Mouse (Mus musculus): Measurements from ENCODE around the gene Nodal. TPM values are rescaled to one million over a fixed set of nuclear protein-coding genes. Genes with fewer than 3 reads are reported as not detected.

Gene Nodal
- polyA plus RNA-seq, 1 experiment = 0.97 TPM

GRCm38 (mm10) chr10:61443456-61443855 is 25.7 kb downstream of the Nodal start:
- TF ChIP-seq CTCF (IDR thresholded peaks at IDR 0.05; ENCODE audit: borderline replicate concordance, insufficient read depth, low read depth, low read length) (no peak), POLR2A (IDR thresholded peaks at IDR 0.05; ENCODE audit: borderline replicate concordance, insufficient read depth, low read length) (no peak)
- Histone ChIP-seq H3K4me3 (replicated peaks; ENCODE audit: insufficient read depth, low read depth, low read length) (no peak overlapping the region), H3K4me1 (ENCODE audit: control insufficient read depth, insufficient read depth, low read length) (peaks cover 28% of the 10 kb centered on the region), H3K27ac (ENCODE audit: insufficient read depth, low read length) (no peak overlapping the region), H3K27me3 (ENCODE audit: control insufficient read depth, insufficient read depth, low read length) (no peaks in the 10 kb centered on the region)
- WGBS = 52% methylated on average over 6 of the region's 6 CpGs
- no peak for DNase-seq

- H3K4me3 ChIP-seq (replicated peaks; ENCODE audit: insufficient read depth, low read depth, low read length) = no peak overlapping the region
- WGBS = 94% methylated on average over 1 of the region's 1 CpGs
- peaks cover 28% of the 10 kb centered on the region for H3K4me1 ChIP-seq (ENCODE audit: control insufficient read depth, insufficient read depth, low read length)
- DNase-seq = no peak
- no peaks in the 10 kb centered on the region for H3K27me3 ChIP-seq (ENCODE audit: control insufficient read depth, insufficient read depth, low read length)
- no peak for TF ChIP-seq POLR2A (IDR thresholded peaks at IDR 0.05; ENCODE audit: borderline replicate concordance, insufficient read depth, low read length)
- no peak for TF ChIP-seq CTCF (IDR thresholded peaks at IDR 0.05; ENCODE audit: borderline replicate concordance, insufficient read depth, low read depth, low read length)
- H3K27ac ChIP-seq (ENCODE audit: insufficient read depth, low read length) = no peak overlapping the region
These were observed 26.1 kb downstream of the Nodal start for GRCm38 (mm10) chr10:61443876-61444275.

GRCm38 (mm10) chr10:61445016-61445415 is 27.2 kb downstream of the Nodal start:
- WGBS = 31% methylated on average over 3 of the region's 3 CpGs
- TF ChIP-seq POLR2A (IDR thresholded peaks at IDR 0.05; ENCODE audit: borderline replicate concordance, insufficient read depth, low read length) = no peak
- Histone ChIP-seq H3K4me1 (ENCODE audit: control insufficient read depth, insufficient read depth, low read length) (peaks cover 28% of the 10 kb centered on the region), H3K27me3 (ENCODE audit: control insufficient read depth, insufficient read depth, low read length) (no peaks in the 10 kb centered on the region), H3K27ac (ENCODE audit: insufficient read depth, low read length) (no peak overlapping the region), H3K4me3 (replicated peaks; ENCODE audit: insufficient read depth, low read depth, low read length) (no peak overlapping the region)
- DNase-seq = peak in 1 of 2 experiments; percentile 57

DNA sequence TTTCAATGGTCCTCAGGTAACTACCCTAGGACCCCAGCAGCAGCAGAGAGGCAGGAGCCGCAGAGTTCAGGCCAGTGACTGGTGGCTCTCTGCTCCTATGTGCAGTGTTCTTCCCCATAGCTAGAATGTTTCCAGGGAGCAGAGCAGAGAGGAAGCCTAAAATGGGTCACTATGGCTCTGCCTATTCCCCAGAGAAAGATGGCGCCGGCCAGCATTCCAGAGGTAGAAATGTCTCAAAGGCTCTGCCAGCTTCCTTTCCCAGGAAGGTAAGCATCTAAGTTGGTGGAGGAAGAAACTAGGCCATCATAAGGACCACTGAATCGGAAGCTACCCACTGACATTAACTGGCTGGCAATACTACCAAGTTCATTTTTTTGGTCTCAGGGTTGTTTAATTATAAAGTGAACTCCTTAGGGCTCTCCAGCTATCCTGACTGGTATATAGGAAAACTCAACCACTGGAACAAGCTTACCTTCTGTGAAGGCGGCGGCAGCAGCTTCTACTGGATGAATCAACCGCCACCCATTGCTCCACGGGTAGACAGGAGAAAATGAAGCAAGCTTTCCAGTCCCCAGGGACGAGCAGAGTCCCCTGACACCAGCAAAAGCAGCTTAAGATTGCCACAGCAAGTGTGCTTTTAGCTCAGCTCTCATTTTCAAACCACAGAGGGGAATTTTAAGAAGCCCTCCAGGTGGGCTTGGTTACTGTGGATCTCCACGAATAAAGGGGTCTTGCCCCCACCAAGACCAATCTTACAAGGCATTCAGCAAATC is 30.0 kb downstream of the Nodal start:
- peaks cover 31% of the 10 kb centered on the region for H3K4me1 ChIP-seq (ENCODE audit: control insufficient read depth, insufficient read depth, low read length)
- WGBS = 56% methylated on average over 10 of the region's 10 CpGs
- no peak overlapping the region; the same call in 1 of the 2 replicates for H3K27ac ChIP-seq (ENCODE audit: insufficient read depth, low read length)

GRCm38 (mm10) chr10:61448834-61449233 is 31.1 kb downstream of the Nodal start:
- TF ChIP-seq POLR2A (IDR thresholded peaks at IDR 0.05; ENCODE audit: borderline replicate concordance, insufficient read depth, low read length) (no peak), CTCF (IDR thresholded peaks at IDR 0.05; ENCODE audit: borderline replicate concordance, insufficient read depth, low read depth, low read length) (no peak)
- no peaks in the 10 kb centered on the region for H3K27me3 ChIP-seq (ENCODE audit: control insufficient read depth, insufficient read depth, low read length)
- H3K4me1 ChIP-seq (ENCODE audit: control insufficient read depth, insufficient read depth, low read length) = peaks cover 23% of the 10 kb centered on the region; the same call in 1 of the 2 replicates
- no peak for DNase-seq
- H3K27ac ChIP-seq (ENCODE audit: insufficient read depth, low read length) = no peak overlapping the region
- 75% methylated on average over 3 of the region's 3 CpGs for WGBS
- H3K4me3 ChIP-seq (replicated peaks; ENCODE audit: insufficient read depth, low read depth, low read length) = no peak overlapping the region

More for the DNA sequence above, 30.0 kb downstream of the Nodal start:
- no peak overlapping the region for H3K4me3 ChIP-seq (replicated peaks; ENCODE audit: insufficient read depth, low read depth, low read length)
- no peaks in the 10 kb centered on the region for H3K27me3 ChIP-seq (ENCODE audit: control insufficient read depth, insufficient read depth, low read length)
- no peak for DNase-seq
- TF ChIP-seq POLR2A (IDR thresholded peaks at IDR 0.05; ENCODE audit: borderline replicate concordance, insufficient read depth, low read length) = no peak
- TF ChIP-seq CTCF (IDR thresholded peaks at IDR 0.05; ENCODE audit: borderline replicate concordance, insufficient read depth, low read depth, low read length) = no peak

DNA sequence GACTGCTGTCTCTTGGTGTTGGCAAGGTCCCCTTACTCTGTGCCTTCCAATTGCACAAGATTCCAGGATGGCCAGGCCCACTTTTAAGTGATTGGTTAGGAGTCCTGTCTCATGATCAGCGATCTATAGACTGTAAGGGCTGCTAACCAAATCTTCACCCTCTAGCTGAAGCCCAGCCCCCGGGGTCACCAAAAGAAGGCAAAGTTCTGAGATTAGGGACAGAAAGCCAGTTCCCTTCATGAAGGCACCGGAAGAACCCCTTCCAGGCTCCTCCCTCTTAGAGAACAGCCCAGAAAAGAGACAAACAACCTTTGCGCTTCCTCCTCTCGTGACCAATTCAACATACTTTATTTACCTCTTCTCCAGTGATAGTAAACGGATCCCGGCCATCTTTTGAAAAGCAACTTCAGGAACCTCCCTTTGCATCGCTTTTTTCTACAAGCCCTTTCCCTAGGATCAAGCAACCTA is 33.7 kb downstream of the Nodal start:
- TF ChIP-seq CTCF (IDR thresholded peaks at IDR 0.05; ENCODE audit: borderline replicate concordance, insufficient read depth, low read depth, low read length) (no peak), POLR2A (IDR thresholded peaks at IDR 0.05; ENCODE audit: borderline replicate concordance, insufficient read depth, low read length) (no peak)
- peak in 1 of 2 experiments; percentile 27 for DNase-seq
- H3K27me3 ChIP-seq (ENCODE audit: control insufficient read depth, insufficient read depth, low read length) = no peaks in the 10 kb centered on the region
- H3K4me1 ChIP-seq (ENCODE audit: control insufficient read depth, insufficient read depth, low read length) = peaks cover 15% of the 10 kb centered on the region; the same call in 1 of the 2 replicates
- WGBS = under 1% methylated on average over 8 of the region's 8 CpGs
- H3K4me3 ChIP-seq (replicated peaks; ENCODE audit: insufficient read depth, low read depth, low read length) = peak overlapping the region; percentile 87
- H3K27ac ChIP-seq (ENCODE audit: insufficient read depth, low read length) = no peak overlapping the region

DNA sequence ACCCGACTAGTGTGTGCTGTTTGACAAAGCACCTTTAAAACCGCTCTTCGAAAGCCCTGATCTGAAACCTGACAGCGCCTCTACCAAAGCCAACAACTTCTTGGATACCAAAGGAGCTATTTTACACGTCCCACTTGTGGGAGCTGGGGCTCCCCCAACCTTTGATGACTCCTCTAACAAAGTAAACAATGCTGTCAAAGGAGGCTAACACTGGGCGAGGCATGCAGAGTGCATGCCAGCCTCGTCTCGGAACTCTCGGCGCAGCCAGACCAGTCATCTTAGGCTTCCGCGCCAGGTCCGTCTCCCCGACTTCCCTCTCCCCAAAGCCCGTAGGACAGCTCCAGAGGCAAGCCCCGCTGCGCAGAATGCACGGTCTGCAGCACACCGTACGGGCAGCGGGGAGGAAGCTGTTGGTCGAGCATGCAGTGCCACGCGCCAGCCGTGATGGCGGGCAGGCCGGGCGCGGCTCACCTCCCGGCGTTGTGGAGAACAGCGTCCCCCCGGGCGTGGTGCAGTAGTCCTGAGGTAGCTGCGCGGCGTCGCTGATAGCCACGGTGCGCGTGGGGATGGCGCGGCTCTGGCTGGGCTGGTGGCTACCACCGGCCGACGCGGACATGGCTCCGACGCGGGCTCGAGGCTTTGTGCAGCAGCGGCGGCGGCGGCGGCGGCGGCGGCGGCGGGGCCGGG is 34.3 kb downstream of the Nodal start:
- peak overlapping the region; percentile 22; the same call in 1 of the 2 replicates for H3K27ac ChIP-seq (ENCODE audit: insufficient read depth, low read length)
- peak overlapping the region; percentile 87 for H3K4me3 ChIP-seq (replicated peaks; ENCODE audit: insufficient read depth, low read depth, low read length)
- WGBS = under 1% methylated on average over 56 of the region's 62 CpGs

More for the DNA sequence above, 34.3 kb downstream of the Nodal start:
- DNase-seq = peak; percentile 54 to 64
- no peak for TF ChIP-seq POLR2A (IDR thresholded peaks at IDR 0.05; ENCODE audit: borderline replicate concordance, insufficient read depth, low read length)
- no peak for TF ChIP-seq CTCF (IDR thresholded peaks at IDR 0.05; ENCODE audit: borderline replicate concordance, insufficient read depth, low read depth, low read length)
- no peaks in the 10 kb centered on the region for H3K27me3 ChIP-seq (ENCODE audit: control insufficient read depth, insufficient read depth, low read length)
- H3K4me1 ChIP-seq (ENCODE audit: control insufficient read depth, insufficient read depth, low read length) = peaks cover 15% of the 10 kb centered on the region; the same call in 1 of the 2 replicates
